Mouse (Mus musculus) naive thymus-derived CD4-positive, alpha-beta T cell, adult 5 months (primary cell): Measurements from ENCODE around the gene Olfr638. TPM values are rescaled to one million over a fixed set of nuclear protein-coding genes. Genes with fewer than 3 reads are reported as not detected.

Experiments used
- polyA plus RNA-seq: library from polyadenylated mRNA; unstranded; fragments of 100-300 nt; shearing (Covaris generic); gene quantifications from one replicate; pipeline ENCODE4 v1.2.1, GENCODE M21; 2017

Olfr638 gene
- not detected for polyA plus RNA-seq

DNA sequence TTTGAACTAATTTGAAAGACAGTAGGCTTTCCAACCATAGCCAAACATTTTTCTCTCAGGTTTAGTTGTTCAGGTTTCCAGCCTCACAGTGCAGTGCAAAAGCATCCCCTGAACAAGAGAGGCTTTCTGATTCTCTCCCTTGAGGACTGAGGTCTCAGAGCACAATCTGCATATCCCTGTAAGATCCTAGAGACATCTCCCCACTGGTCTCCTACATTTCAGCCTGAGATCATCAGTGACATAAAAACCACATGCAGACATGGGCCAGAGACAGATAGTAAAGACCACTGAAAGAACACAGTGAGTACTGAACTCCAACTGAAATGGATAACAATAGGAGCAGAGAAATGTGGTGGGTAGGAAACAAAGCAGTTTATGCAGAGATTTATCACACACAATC lies at the start of gene Olfr638:
Olfr638 (plus strand) TSS at position 301 of the 400 bp plus-strand sequence.

DNA sequence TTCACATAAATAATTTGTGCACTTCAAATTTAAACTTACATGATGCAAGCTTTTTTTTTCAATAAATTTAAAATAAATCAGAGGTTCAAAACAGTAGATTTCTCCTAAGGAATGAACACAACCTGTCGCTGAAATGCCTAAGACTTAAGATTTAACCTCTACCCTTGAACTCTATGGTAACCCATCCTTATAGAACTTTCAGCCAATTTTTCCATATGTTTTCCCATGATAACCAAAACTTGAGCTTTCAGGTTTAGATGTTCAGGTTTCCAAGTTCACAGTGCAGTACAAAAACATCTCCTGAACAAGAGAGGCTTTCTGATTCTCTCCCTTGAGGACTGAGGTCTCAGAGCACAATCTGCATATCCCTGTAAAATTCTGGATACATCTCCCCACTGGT lies 27.7 kb upstream of the Olfr638 start, which contains the start of gene Olfr635:
Olfr635 (plus strand) TSS at position 301 of the 400 bp plus-strand sequence.

DNA sequence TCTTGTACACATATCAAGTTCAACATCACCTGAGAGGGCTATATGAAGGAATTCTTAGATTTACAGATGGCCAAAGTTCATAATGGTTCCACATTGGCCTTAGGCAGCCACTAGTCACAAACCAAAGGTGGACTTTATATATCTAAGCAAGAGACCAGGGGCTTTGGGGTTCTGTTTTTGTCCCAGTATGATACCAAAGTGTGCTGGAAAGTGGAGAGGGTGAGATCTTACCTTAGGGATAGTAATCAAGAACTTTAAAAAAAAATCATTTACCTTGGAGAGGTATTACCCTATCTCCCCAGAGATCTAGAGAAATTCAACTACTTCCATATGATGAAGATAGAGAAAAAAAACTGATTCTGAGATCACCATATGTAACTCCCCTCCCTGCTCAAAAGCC lies 18.7 kb downstream of the Olfr638 start, which contains the start of gene Olfr639:
Olfr639 (minus strand) TSS at position 101 of the 400 bp plus-strand sequence.

DNA sequence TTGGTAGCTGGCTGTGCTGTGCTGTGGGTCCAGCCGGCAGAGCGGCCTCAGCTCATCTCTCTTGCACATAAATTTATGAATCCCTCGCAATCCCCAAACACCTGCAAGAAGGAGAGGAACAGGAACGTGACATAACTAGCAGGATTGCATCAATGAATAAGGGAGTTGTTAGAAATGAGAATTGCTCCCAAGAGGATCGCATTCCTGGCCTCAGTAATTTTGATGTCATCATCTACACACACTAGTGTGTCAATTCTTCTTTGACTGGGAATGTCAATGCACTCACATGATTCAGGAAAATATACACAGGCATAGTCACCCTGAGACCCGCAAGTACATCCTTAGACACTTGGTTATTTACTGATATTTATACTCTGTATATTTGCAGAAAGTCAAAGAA lies 26.9 kb downstream of the Olfr638 start, which contains the start of gene Olfr640:
Olfr640 (minus strand) TSS at position 101 of the 400 bp plus-strand sequence.

DNA sequence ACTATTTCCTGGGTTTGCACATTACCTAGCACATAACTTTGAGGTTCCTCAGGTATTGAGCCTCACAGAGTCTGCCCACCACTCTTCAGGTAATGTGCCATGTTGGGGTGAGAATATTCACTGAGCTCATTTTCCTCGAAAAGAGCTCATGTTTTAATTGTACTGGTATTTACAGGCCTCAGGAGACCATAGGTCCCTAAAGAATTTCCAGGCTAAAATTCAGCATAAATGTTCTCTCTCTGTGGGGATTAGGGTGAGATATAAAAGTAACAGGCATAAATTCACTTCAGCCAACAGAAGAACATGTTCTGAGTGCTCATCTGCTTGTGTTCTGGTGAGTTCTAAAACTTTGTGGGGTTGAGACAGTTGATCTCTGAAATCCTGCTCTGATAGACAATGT lies 36.6 kb downstream of the Olfr638 start, which contains the start of gene Olfr641:
Olfr641 (plus strand) TSS at position 301 of the 400 bp plus-strand sequence.

DNA sequence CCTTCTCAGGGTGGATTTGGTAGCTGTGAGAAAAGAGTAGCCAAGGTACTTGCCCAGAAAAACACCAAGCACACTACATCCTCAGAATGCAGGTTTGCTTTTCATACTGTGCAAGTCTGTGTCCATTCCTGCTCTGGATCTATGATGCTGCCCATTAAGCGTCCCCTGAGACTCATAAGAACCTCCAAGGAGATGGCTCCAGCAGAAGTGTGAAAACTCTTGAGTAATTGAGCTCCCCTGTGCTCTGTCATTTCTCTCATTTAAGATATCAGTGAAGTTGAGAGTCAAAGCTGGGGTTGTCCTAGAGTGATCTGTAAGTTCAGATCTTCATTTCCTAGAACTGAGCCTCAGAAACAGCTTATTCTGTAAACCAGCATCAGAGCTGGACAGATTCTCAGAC lies 54.0 kb downstream of the Olfr638 start, which contains the start of gene Olfr642:
Olfr642 (minus strand) TSS at position 101 of the 400 bp plus-strand sequence.

Other genes with a start within 250 kb of the Olfr638 start
- not detected for gene Olfr630, start 241.4 kb upstream of the Olfr638 start, polyA plus RNA-seq
- not detected for gene Olfr69, start 227.2 kb upstream of the Olfr638 start, polyA plus RNA-seq
- not detected for gene Olfr68, start 219.0 kb upstream of the Olfr638 start, polyA plus RNA-seq
- gene Olfr67, start 206.9 kb upstream of the Olfr638 start, polyA plus RNA-seq: not detected
- gene Hbb-bt, start 184.8 kb upstream of the Olfr638 start, polyA plus RNA-seq: not detected
- gene Hbb-bs, start 170.7 kb upstream of the Olfr638 start, polyA plus RNA-seq: 1.2 TPM
- gene Hbb-bh2, start 158.2 kb upstream of the Olfr638 start, polyA plus RNA-seq: not detected
- not detected for gene Hbb-bh1, start 155.6 kb upstream of the Olfr638 start, polyA plus RNA-seq
- gene Hbb-y, start 145.5 kb upstream of the Olfr638 start, polyA plus RNA-seq: not detected
- gene Olfr66, start 112.5 kb upstream of the Olfr638 start, polyA plus RNA-seq: not detected
- gene Olfr64, start 104.3 kb upstream of the Olfr638 start, polyA plus RNA-seq: not detected
- gene Olfr65, start 95.3 kb upstream of the Olfr638 start, polyA plus RNA-seq: not detected
- gene Olfr631, start 69.9 kb upstream of the Olfr638 start, polyA plus RNA-seq: not detected
- not detected for gene Olfr632, start 64.4 kb upstream of the Olfr638 start, polyA plus RNA-seq
- not detected for gene Olfr633, start 54.3 kb upstream of the Olfr638 start, polyA plus RNA-seq
- gene Olfr635, start 27.6 kb upstream of the Olfr638 start, polyA plus RNA-seq: 0.04 TPM
- 0.05 TPM for gene Olfr639, start 18.6 kb downstream of the Olfr638 start, polyA plus RNA-seq
- not detected for gene Olfr640, start 26.8 kb downstream of the Olfr638 start, polyA plus RNA-seq
- not detected for gene Olfr641, start 36.7 kb downstream of the Olfr638 start, polyA plus RNA-seq
- gene Olfr642, start 53.9 kb downstream of the Olfr638 start, polyA plus RNA-seq: not detected
- gene 4930516K23Rik, start 62.7 kb downstream of the Olfr638 start, polyA plus RNA-seq: not detected
- gene Olfr644, start 73.1 kb downstream of the Olfr638 start, polyA plus RNA-seq: not detected
- not detected for gene Olfr645, start 86.7 kb downstream of the Olfr638 start, polyA plus RNA-seq
- not detected for gene Olfr646, start 106.1 kb downstream of the Olfr638 start, polyA plus RNA-seq
- gene Ubqln5, start 131.1 kb downstream of the Olfr638 start, polyA plus RNA-seq: not detected
- not detected for gene Olfr643, start 138.7 kb downstream of the Olfr638 start, polyA plus RNA-seq
- gene Ubqln3, start 144.5 kb downstream of the Olfr638 start, polyA plus RNA-seq: not detected
- gene Ubqlnl, start 151.8 kb downstream of the Olfr638 start, polyA plus RNA-seq: not detected
- not detected for gene Olfm5, start 166.1 kb downstream of the Olfr638 start, polyA plus RNA-seq
- gene Olfr648, start 184.6 kb downstream of the Olfr638 start, polyA plus RNA-seq: not detected
- gene Olfr649, start 197.2 kb downstream of the Olfr638 start, polyA plus RNA-seq: not detected
- 2.0 TPM for gene Trim6, start 220.0 kb downstream of the Olfr638 start, polyA plus RNA-seq
- 21.8 TPM for gene Trim34a, start 245.7 kb downstream of the Olfr638 start, polyA plus RNA-seq